Mouse (Mus musculus): Measurements from ENCODE around the gene Slc44a1. TPM values are rescaled to one million over a fixed set of nuclear protein-coding genes. Genes with fewer than 3 reads are reported as not detected.

Slc44a1 gene
- polyA plus RNA-seq, 1 experiment from 2014 or later = 48.8 TPM

GRCm38 (mm10) chr4:53632011-53632349 is 191.8 kb downstream of the Slc44a1 start:
- Histone ChIP-seq H3K27me3 (ENCODE audit: control insufficient read depth, insufficient read depth, low read length) (no peaks in the 10 kb centered on the region), H3K36me3 (ENCODE audit: control insufficient read depth, insufficient read depth, low read length) (no peaks in the 10 kb centered on the region), H3K4me1 (ENCODE audit: control insufficient read depth, insufficient read depth, low read length) (no peaks in the 10 kb centered on the region), H3K27ac (ENCODE audit: low read depth, low read length) (no peak overlapping the region), H3K4me3 (ENCODE audit: low read length) (peak overlapping the region; percentile 66), H3K9ac (ENCODE audit: low read depth, low read length) (peak overlapping the region; percentile 72), H3K9me3 (ENCODE audit: control insufficient read depth, low read length) (no peaks in the 10 kb centered on the region), H3K4me2 (replicated peaks; ENCODE audit: low read depth, low read length) (peak overlapping the region; percentile 80)
- WGBS = 1% methylated on average over 5 of the region's 5 CpGs
- ATAC-seq (ENCODE audit: low FRiP score, low TSS enrichment) = no peak

GRCm38 (mm10) chr4:53635336-53635735 is 195.1 kb downstream of the Slc44a1 start:
- ATAC-seq (ENCODE audit: low FRiP score, low TSS enrichment) = no peak
- Histone ChIP-seq H3K4me3 (ENCODE audit: low read length) (no peak overlapping the region), H3K27me3 (ENCODE audit: control insufficient read depth, insufficient read depth, low read length) (no peaks in the 10 kb centered on the region), H3K27ac (ENCODE audit: low read depth, low read length) (no peak overlapping the region), H3K4me1 (ENCODE audit: control insufficient read depth, insufficient read depth, low read length) (0 out of 2 replicates have a peak, but pooled peaks cover 4% of the 10 kb centered on the region), H3K9me3 (ENCODE audit: control insufficient read depth, low read length) (no peaks in the 10 kb centered on the region), H3K4me2 (replicated peaks; ENCODE audit: low read depth, low read length) (no peak overlapping the region), H3K9ac (ENCODE audit: low read depth, low read length) (no peak overlapping the region), H3K36me3 (ENCODE audit: control insufficient read depth, insufficient read depth, low read length) (no peaks in the 10 kb centered on the region)
- 86% methylated on average over 3 of the region's 3 CpGs for WGBS

GRCm38 (mm10) chr4:53637269-53637909 is 197.2 kb downstream of the Slc44a1 start:
- 54% methylated on average over 7 of the region's 7 CpGs for WGBS
- H3K27me3 ChIP-seq (ENCODE audit: control insufficient read depth, insufficient read depth, low read length) = no peaks in the 10 kb centered on the region
- H3K27ac ChIP-seq (ENCODE audit: low read depth, low read length) = no peak overlapping the region
- H3K9me3 ChIP-seq (ENCODE audit: control insufficient read depth, low read length) = peaks cover 5% of the 10 kb centered on the region; the same call in 1 of the 2 replicates
- no peak overlapping the region for H3K4me3 ChIP-seq (ENCODE audit: low read length)
- no peak overlapping the region for H3K4me2 ChIP-seq (replicated peaks; ENCODE audit: low read depth, low read length)
- 0 out of 2 replicates have a peak, but pooled peaks cover 4% of the 10 kb centered on the region for H3K4me1 ChIP-seq (ENCODE audit: control insufficient read depth, insufficient read depth, low read length)
- H3K36me3 ChIP-seq (ENCODE audit: control insufficient read depth, insufficient read depth, low read length) = no peaks in the 10 kb centered on the region
- H3K9ac ChIP-seq (ENCODE audit: low read depth, low read length) = no peak overlapping the region
- no peak for ATAC-seq (ENCODE audit: low FRiP score, low TSS enrichment)

- peaks cover 5% of the 10 kb centered on the region; the same call in 1 of the 2 replicates for H3K9me3 ChIP-seq (ENCODE audit: control insufficient read depth, low read length)
- no peaks in the 10 kb centered on the region for H3K36me3 ChIP-seq (ENCODE audit: control insufficient read depth, insufficient read depth, low read length)
- ATAC-seq (ENCODE audit: low FRiP score, low TSS enrichment) = no peak
- no peak overlapping the region for H3K4me2 ChIP-seq (replicated peaks; ENCODE audit: low read depth, low read length)
- 81% methylated on average over 7 of the region's 7 CpGs for WGBS
- H3K9ac ChIP-seq (ENCODE audit: low read depth, low read length) = no peak overlapping the region
- no peaks in the 10 kb centered on the region for H3K27me3 ChIP-seq (ENCODE audit: control insufficient read depth, insufficient read depth, low read length)
- H3K4me3 ChIP-seq (ENCODE audit: low read length) = no peak overlapping the region
- H3K4me1 ChIP-seq (ENCODE audit: control insufficient read depth, insufficient read depth, low read length) = 0 out of 2 replicates have a peak, but pooled peaks cover 4% of the 10 kb centered on the region
- no peak overlapping the region for H3K27ac ChIP-seq (ENCODE audit: low read depth, low read length)
These were observed 198.4 kb downstream of the Slc44a1 start for GRCm38 (mm10) chr4:53638549-53639123.

- Histone ChIP-seq H3K27me3 (ENCODE audit: control insufficient read depth, insufficient read depth, low read length) (no peaks in the 10 kb centered on the region), H3K9ac (ENCODE audit: low read depth, low read length) (no peak overlapping the region), H3K4me2 (replicated peaks; ENCODE audit: low read depth, low read length) (no peak overlapping the region), H3K4me3 (ENCODE audit: low read length) (no peak overlapping the region), H3K27ac (ENCODE audit: low read depth, low read length) (no peak overlapping the region), H3K4me1 (ENCODE audit: control insufficient read depth, insufficient read depth, low read length) (no peaks in the 10 kb centered on the region), H3K36me3 (ENCODE audit: control insufficient read depth, insufficient read depth, low read length) (peaks cover 4% of the 10 kb centered on the region; the same call in 1 of the 2 replicates), H3K9me3 (ENCODE audit: control insufficient read depth, low read length) (no peaks in the 10 kb centered on the region)
- WGBS = 36% methylated on average over 3 of the region's 3 CpGs
- no peak for ATAC-seq (ENCODE audit: low FRiP score, low TSS enrichment)
These were observed 217.8 kb downstream of the Slc44a1 start for GRCm38 (mm10) chr4:53658029-53658428.

GRCm38 (mm10) chr4:53660711-53661110 is 220.5 kb downstream of the Slc44a1 start:
- Histone ChIP-seq H3K9me3 (ENCODE audit: control insufficient read depth, low read length) (no peaks in the 10 kb centered on the region), H3K36me3 (ENCODE audit: control insufficient read depth, insufficient read depth, low read length) (no peaks in the 10 kb centered on the region), H3K4me2 (replicated peaks; ENCODE audit: low read depth, low read length) (no peak overlapping the region), H3K9ac (ENCODE audit: low read depth, low read length) (no peak overlapping the region), H3K27ac (ENCODE audit: low read depth, low read length) (no peak overlapping the region), H3K4me1 (ENCODE audit: control insufficient read depth, insufficient read depth, low read length) (no peaks in the 10 kb centered on the region), H3K4me3 (ENCODE audit: low read length) (no peak overlapping the region), H3K27me3 (ENCODE audit: control insufficient read depth, insufficient read depth, low read length) (no peaks in the 10 kb centered on the region)
- no peak for ATAC-seq (ENCODE audit: low FRiP score, low TSS enrichment)

Other genes starting within 250 kb of the Slc44a1 start
- gene Fsd1l, start 191.1 kb downstream of the Slc44a1 start, polyA plus RNA-seq (2014; fragmentation: Nextera tagmentation; extraction: Ambion mirVana) = 7.2 and 9.6 TPM in 2 replicates

Measured in kidney, embryonic 14.5 days (tissue).